Mouse (Mus musculus): ENCODE data around the gene Lmtk2. TPM values are rescaled to one million over a fixed set of nuclear protein-coding genes. Genes with fewer than 3 reads are reported as not detected.

Lmtk2 gene
- total RNA-seq, 2 experiments from 2014 or later = 12.5 to 13.8 TPM

DNA sequence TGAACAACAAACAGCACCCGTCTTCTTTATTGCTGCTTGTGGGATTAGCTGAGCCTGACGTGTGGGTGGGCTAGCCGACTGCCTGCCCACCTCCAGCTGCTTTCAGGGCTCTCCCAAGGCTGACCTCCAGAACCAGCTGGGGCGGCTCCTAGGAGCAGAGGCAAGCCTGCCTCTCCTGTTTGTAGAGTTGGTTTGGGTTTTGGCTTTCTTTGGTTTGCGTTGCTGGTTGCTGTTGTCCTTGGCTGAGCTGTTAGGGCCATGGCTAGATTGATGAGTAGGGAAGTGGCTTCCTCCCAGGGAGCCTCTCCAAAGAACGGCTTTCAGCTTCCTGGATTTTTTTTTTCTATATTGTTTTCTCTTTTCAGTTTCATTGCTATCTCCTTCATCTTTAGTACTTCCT is 78.0 kb downstream of the Lmtk2 start:
- no peak for DNase-seq

DNA sequence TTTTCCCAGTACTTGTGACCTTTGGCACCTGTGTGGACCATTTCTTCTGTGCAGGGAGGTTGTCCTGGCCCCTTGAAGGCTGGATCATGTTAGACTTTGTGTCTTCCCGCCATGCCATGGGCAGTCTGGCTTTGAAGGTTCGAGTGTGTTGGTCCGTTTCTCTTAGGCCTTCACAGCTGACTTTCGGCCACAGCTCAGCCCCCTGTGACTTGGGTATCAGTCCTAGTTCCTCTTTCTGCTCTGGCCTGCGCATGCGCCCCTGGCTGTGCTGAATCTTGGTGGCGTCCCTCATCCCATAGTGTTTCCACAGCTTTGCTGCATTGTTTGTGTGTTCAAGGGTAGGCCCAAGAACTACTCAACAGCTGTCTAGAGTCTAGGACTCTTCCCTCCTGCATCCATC is 81.0 kb downstream of the Lmtk2 start:
- no peak for DNase-seq

DNA sequence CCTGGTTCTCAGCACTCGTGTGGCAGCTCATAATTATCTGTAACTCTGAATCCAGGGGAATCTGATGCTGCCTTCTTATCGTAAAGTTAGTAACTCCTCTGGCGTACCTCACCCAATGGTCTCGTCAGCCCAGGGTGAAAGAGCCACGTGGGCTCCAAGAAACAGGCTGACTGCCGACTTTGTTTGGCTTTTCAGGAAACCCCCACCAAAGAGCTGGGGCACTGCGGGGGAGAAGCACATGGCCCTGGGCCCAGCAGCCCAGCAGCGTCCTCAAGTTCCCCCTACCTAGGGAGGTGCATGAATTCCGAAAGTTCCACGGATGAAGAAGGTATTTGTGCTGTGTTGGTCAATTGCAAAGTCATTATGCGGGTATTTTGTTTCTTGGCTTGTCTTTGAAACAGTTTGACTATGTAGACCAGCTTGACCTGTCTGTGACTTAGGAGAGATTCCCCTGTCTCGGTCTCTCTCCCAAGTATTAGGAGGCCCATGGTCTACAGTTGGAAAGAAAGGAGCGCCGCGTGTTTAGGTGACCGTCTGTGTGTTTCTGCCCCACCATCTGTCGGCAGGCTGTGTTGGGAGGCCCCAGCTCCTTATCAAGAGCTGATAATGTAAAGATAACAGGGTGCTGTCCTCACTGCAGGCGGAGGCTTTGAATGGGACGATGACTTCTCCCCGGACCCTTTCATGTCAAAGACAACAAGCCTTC is 82.5 kb downstream of the Lmtk2 start:
- no peak for DNase-seq

DNA sequence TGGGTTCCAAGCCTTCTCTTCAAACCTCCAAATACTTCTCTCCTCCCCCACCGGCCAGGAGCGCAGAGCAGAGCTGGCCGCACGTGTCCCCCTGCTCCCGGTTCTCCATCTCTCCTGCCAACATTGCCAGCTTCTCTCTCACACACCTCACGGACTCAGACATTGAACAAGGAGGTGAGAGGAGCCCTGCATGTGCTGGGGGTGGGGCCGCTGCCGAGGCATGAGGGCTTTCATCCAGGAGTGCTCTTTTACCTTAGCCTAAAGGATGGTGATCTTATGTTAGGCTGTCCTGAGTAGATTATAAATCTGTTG is 83.0 kb downstream of the Lmtk2 start:
- no peak for DNase-seq

DNA sequence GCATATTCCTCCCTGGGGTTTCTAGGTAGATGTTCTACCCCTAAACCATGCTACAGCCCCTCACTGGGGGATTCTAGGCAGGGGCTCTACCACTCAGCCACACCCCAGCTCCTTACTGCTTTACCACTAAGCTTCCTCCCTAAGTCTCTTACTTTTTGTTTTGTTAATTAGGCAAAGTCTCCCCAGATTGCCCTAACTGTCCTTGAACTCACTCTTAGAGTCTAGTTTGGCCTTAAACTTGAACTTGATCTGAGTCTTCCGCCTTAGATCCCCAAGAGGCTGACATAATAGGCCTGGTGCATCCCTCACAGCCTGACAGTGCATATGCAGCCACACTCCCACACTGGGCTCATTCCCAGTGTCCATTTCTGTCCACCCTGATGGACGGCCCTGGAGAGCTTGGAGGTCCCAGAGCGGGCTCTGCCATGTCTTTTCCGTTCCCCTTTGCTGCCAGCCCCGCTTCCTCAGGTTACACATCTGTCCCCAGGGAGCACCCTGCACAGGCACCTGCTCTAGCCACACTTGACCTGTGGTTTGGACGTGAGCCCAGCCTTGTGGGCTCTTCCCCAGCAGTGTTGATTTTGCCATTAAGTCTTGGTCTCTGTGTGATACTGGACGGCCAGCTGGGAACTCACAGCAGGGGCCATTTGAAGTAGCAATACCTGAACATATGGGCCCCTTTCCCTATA is 83.6 kb downstream of the Lmtk2 start:
- DNase-seq = peak; percentile 39

DNA sequence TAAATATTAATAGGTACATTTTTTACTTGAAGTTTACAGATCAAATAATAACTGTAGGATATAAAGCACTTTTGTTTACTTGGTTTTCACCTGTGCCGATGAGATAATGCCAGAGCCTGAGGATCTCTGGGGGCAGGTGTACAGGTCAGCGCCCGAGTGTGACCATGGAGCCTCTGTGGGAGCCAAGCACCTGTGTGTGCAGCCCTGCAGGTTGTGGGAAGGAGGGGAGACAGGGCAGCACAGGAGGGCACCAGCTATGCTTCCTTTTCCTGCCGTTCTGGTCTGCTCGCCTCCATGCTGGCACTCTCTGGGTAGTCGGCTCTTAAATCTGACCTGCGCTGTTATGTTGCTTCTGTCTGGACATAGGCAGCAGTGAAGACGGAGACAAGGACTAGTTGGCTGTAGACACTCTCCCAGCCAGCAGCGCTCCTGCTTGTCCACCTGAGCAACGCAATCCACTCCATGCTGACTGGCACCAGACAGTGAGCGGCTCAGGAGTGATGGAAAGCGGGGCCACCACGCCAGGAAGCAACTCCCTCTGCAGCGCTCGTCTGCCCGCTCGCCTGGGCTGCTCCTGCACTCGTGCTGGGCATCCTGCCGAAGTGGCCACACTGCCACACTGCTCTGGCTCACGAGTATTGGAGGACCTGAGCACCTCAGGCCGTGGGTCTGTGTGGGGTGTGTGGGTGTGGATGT is 84.3 kb downstream of the Lmtk2 start:
- DNase-seq = no peak

DNA sequence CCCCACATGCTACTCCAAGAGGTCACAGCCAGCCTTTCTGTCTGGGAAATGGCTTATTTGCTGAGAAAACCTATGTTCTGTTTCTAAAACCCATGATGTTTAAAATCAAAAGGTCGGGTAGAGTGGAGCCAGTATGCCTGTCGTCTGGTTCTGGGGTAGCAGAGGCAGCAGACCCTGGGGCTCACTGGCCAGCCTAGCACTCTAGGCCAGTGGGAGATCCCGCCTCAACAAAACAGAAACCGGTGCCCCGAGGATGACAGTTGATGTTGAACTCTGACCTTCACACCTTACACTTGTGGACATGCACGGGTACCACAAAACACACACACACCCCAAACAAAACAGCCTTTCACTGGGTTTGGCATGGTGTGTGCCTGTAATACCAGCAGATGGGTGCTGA is 88.2 kb downstream of the Lmtk2 start:
- no peak for DNase-seq

DNA sequence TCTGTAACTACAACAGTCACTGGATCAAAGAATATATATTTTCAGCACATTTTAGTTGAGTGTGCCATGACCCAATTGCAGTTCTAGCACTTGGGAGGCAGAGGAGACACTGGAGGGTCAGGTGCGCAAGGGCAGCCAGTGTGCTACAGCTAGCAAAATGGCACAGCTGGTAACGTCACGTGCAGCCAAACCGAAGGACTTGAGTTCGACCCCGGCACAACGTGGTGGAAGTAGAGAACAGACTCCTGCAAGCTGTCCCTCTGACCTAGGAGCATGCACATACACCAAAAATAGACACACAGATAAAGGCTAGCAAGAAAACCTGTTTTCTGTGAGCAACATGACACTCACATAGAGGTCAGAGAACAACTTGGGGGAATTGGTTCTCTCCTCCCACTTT is 89.1 kb downstream of the Lmtk2 start:
- DNase-seq = no peak

DNA sequence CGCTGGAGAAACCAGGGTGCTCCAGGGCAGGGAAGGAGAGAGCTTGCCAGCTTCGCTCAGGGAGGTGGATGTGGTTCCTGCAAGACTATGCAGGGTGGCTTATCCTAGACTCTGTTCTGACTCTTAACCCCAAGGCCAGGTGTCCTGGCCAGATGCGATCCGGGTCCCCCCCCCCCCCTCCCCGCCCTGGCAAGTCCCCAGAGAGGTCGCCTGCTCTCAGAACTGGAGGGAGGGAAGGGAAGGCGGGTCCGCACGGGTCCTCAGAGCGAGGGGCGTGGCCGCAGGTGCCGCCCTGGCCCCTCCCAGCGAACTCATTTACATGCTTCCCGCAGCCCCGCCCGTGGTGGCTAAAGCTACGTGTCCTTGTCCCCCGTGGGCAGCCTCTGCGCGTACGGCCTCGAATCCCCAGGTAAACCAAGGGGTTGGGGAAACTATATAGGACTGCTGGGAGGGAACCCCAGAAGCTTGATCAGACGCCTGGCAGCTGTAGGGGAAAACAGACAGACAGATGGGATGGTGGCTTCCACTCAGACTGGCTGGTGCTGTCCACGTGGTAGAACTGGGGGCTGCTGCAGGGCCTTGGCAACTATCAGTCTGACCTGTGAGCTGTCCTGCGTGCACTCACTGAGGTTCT is 89.8 kb downstream of the Lmtk2 start, which contains the start of gene Bhlha15:
Gene Bhlha15, plus strand, starts transcription at position 337 of the 634 bp plus-strand sequence.
- DNase-seq = no peak

DNA sequence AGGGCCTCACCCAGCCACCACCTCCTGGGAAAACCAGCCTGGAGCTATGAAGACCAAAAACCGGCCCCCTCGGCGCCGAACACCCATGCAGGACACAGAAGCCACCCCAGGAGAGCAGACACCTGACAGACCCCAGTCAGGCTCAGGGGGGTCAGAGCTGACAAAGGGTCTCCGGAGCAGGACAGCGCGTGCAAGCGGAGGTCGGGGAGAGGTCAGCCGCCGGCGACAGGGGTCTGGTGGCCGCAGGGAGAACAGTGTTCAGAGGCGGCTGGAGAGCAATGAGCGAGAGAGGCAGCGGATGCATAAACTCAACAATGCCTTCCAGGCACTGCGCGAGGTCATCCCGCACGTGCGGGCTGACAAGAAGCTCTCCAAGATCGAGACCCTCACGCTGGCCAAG is 90.8 kb downstream of the Lmtk2 start:
- no peak for DNase-seq

DNA sequence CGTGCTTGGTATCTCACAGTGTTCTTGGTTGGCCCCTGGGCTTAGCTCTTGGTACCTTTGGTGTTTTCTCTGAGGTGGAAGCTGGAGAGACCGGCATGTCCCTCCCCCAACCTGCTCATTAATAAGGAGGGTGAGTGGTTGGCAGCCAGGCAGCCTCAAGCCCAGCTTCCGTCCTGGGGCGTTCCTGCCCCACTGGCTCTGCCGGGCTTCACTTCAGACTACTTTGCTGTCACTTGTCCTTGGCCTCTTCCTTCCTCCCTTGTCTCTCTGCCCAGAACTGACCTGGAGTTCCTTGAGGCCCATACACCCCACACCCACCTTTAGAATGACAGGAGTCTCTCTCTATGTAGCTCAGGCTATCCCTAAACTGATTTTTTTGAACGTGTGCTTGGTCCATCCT is 92.4 kb downstream of the Lmtk2 start:
- DNase-seq = no peak

DNA sequence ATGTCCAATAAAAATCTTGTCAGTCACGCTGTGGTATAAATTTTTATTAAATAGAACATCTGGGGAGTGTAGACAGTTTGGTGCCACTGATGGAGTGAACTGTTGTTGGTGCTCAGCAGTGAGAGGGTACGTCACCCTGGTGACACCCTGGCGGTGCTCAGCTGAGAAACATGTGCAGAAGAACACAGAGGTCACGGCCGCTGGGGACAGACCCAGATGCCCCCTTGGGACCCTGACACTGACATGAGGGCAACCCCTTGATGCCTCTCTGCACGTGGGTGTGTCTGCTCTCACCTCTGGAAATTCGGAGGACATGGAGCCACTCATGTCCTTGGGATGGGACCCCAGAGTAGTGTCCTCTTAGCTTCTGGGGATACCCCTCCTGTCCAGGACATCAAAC is 94.2 kb downstream of the Lmtk2 start:
- DNase-seq = no peak

DNA sequence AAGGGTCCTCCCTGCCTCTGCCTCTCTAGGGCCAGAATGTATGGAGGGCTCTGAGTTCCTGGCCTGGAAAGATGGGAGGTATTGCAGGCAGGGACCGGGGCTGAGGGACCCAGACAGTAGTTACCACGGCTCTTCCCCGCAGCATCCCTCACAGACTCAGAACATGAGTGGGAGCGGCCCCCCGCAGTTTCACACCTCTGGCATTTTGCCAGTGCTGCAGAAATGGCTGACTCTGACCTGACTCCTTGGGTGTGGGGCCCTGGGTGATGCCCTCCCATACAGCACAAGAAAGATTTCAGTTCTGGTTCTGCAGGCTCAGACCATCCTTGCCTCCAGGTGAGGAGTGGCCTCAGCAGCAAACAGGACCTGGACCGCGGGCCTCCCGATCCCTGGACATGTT is 95.3 kb downstream of the Lmtk2 start:
- no peak for DNase-seq

DNA sequence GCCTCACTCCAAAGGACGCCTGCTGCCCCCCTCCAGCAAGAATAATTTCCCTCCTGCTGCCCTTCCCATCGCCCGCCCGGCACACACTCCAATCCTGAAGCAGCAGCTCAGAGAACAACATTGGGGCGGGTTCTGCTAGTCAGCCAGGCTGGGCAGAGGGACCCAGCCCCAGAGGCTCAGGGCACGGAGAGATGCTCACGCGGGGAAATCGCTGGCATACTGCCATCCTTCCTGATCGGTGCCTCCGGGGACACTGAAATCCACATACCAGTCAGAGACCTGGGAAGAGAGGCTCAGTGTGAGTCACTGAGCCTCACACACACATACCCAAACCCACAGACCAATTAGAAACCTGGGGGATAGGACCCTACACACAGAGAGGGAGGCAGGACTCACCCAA is 100.4 kb downstream of the Lmtk2 start:
- no peak for DNase-seq

DNA sequence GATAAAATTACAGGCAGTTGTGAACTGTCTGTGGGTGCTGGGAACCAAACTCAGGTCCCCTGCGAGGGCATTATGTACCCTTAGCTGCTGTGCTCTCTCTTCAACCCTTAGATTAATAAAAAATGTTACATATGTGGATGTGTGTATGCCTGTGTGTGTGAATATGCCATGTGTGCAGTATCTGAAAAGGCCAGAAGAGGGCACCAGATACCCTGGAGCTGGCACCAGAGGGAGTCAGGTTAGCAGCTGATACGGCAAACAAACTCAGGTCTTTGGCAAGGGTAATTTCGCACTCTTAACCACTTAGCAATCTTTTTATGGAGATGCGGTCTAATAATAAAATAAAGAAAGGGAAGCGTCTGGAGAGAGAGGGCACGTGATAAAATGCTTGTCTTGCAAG is 102.2 kb downstream of the Lmtk2 start:
- DNase-seq = no peak

DNA sequence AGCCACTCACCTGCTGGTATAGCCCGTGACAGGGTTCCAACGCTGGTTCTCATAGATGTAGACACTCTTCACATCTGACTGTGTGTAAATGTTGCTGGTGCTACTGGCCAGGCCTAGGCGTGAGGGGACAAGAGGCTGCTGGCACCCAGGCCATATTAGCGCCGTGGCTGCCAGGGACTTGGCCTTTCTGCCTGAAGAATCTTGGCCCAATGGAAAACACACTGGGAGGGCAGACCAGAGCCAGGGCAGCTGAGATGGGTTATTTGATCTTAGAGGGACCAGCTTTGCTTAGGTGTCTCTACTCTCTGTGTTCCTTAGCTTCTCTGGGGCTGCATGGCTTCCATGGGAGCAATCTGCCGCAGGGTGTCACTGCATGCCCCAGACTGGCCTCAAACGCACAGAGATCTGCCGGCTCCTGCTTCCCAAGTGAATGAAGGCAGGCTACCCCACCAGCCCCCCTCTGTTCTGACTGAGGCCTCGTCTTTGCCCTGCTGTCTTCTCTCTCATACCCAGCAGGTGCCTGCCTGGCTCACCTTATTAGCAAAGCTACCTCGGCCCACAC is 103.2 kb downstream of the Lmtk2 start:
- DNase-seq = peak; percentile 44

DNA sequence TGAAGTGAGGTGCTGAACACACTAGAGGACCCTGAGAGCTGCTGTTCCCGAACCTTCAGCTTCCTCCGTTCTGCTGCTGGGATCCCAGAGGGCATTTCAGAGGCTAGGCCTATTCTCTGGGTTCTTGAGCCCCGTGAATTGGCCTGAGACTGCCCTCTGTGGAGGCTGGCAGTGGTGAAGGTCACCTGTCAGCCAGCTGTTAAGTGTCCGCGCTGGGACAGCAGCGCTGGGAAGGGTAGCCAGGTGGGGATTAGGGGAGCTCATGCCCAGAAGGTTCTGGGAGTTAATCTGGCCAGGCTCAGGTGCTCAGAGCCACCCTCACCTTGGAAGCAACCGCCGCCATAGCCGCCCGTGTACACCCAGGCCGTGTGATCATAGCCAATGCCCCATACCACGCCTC is 104.1 kb downstream of the Lmtk2 start:
- DNase-seq = no peak

DNA sequence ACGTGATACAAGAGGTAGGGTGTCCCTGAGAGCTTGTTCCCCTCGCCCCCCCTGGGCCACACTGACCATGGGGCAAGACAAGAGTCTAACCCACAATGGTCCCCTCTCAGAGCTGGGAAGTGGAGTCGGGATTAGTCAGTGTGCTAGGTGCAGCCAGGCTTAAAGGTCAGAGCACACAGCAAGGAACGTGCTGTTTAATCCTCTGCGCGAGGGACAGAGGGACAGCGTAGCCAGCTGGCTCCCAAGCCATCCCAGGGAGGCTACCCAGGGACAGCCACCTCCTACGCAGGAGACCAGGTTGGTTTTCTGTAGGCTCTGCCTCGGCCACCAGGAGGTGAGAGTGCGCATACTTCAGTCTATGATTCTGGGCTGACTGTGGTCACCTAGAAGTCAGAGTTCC is 104.7 kb downstream of the Lmtk2 start:
- no peak for DNase-seq

DNA sequence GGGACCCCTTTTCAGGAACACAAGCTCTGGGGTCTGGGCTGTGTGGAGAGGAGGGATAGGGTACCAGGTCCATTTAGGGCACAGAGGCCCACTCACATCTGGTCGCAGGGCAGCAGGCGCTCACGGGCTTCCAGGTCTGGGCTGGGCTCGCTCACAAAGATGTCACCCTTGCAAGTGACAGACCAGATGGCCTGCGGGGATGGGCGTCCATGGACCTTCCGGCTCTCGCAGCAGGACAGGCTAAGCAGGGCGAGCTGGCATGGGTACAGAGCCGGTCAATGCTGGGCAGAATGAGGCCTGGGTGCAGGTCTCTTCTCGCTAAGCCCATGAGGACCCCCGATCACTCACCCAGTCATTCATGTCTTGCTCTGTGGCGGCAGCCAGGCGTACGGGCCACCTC is 105.8 kb downstream of the Lmtk2 start:
- DNase-seq = no peak

DNA sequence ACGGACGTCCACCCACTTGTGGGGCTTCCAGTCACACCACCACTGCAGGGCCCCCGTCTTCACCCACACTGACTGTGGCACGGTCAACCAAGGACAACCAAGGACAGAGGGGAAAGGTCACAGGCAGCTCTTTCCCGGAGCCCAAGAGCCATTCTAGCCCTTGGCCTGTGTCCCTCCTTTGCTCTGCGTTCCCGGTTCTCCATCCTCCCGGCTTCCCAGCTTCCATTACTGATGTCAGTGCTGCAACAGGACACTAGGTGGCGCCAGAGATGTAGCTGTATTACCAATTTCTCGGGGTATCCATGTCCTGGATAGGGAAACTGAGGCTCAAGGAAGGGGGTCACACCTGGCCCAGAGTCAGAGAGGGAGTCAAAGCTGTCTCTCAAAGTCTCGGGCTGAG is 107.2 kb downstream of the Lmtk2 start:
- DNase-seq = peak; percentile 51

DNA sequence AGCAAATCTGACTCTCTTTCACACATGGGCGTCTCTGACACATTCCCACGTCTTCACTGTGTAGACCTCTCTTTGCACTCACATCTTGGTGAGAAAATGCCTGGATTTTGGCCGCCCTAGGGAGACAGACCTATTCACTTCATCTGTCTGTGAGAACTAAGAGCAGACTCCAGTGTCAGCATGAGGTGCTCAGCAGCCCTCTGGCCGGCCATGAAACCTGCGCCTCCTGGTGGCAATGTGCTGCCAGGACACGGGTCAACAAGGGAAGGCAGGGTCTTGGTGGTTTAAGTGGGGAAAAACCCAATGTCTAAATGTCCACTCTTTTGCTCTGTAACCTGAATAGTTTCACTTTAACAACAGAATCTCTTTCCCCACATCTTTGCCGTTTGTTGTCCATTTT is 114.2 kb downstream of the Lmtk2 start:
- peak; percentile 71 for DNase-seq

DNA sequence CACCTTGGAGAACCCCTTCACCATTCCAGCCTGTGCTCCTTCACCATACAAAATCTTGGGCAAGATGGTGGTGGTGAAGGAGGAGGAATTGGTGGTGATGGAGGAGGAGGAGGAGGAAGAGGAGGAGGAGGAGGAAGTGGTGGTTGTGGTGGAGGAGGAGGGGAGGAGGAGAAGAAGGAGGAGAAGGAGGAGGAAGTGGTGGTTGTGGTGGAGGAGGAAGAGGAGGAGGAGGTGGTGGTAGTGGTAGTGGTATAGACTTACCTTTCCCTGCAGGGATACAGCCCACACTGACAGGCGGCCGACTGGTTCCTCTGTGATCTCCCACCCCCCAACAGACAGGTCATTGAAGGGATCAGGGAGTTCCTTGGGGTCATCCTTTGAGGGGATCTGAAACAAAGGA is 115.8 kb downstream of the Lmtk2 start:
- no peak for DNase-seq

DNA sequence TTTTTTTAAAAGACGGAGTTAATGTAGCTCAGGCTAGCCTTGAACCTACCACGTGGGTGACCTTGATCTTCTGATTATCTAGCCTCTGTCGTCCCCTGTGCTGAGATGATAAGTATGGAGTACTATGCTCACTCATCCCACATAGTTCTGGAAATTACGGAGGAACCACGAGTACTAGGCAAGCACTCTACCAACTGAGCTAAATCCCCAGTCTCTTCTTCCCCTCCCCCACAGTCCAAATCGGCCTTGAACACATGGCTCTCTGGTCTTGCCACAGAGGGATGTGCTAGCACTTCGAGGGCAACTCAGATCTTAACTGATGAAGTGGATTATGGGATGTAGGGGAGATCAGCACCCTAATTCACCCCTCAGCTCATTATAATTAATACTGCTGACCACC is 117.8 kb downstream of the Lmtk2 start:
- DNase-seq = no peak
